Mouse (Mus musculus) spleen, adult 2 months (tissue): Measurements from ENCODE around the gene Bcl2l2. TPM values are rescaled to one million over a fixed set of nuclear protein-coding genes. Genes with fewer than 3 reads are reported as not detected.

Experiments
- DNase-seq, 2 experiments: peaks; one replicate each; pipeline versions ENCODE4 v3.0.0 to v3.0.0-alpha.2; 2012 to 2021; ENCODE audit warnings: low spot score in 2 of 2, low read depth in 1 of 2
- H3K27ac ChIP-seq: fragments of 200-500 bp; 2 replicates; pipeline ENCODE4 v1.5.1; 2012; ENCODE audit warnings: low read length, inconsistent platforms; ENCODE audit not compliant: insufficient read depth
- H3K27me3 ChIP-seq: fragments of 200-500 bp; 2 replicates; pipeline ENCODE4 v1.6.1; 2012; ENCODE audit warnings: mild to moderate bottlenecking, moderate library complexity, low read length, inconsistent platforms; ENCODE audit not compliant: control insufficient read depth, insufficient read depth
- H3K36me3 ChIP-seq: fragments of 200-500 bp; 2 replicates; pipeline ENCODE4 v1.6.1; 2012; ENCODE audit warnings: mild to moderate bottlenecking, low read length, inconsistent platforms; ENCODE audit not compliant: control insufficient read depth, insufficient read depth
- H3K4me1 ChIP-seq: fragments of 200-500 bp; 2 replicates; pipeline ENCODE4 v1.6.1; 2011; ENCODE audit warnings: inconsistent platforms; ENCODE audit not compliant: control insufficient read depth, insufficient read depth, insufficient read length
- H3K4me3 ChIP-seq: fragments of 200-500 bp; 2 replicates; pipeline ENCODE4 v1.5.1; 2011; ENCODE audit warnings: mild to moderate bottlenecking, inconsistent platforms; ENCODE audit not compliant: insufficient read depth, insufficient read length; ENCODE audit errors: extremely low read depth
- CTCF ChIP-seq: fragments of 200-500 bp; IDR thresholded peaks from 2 replicates; pipeline ENCODE4 v1.5.1; 2011; ENCODE audit warnings: mild to moderate bottlenecking, inconsistent platforms; ENCODE audit not compliant: insufficient read depth, insufficient read length, insufficient replicate concordance; ENCODE audit errors: extremely low read depth
- POLR2A ChIP-seq: fragments of 200-500 bp; IDR thresholded peaks from 2 replicates; pipeline ENCODE4 v1.6.1; 2011; ENCODE audit warnings: low read depth, low read length, inconsistent platforms
- WGBS: fragments of 180-500 bp; shearing (Covaris S2); methylation state at CpG from one replicate; pipeline ENCODE4 v1.1.7; 2018; 5-methylcytosine and 5-hydroxymethylcytosine counted together
- polyA plus RNA-seq: library from polyadenylated mRNA; depleted of rRNA; stranded (reverse); fragments of >200 nt; gene quantifications from 2 replicates; pipeline ENCODE4 v1.2.3, GENCODE M21; 2012

Bcl2l2 gene
- polyA plus RNA-seq, 1 experiment = 16.6 TPM

- Histone ChIP-seq H3K27me3 (no peaks in the 10 kb centered on the region), H3K36me3 (peaks cover 13% of the 10 kb centered on the region), H3K27ac (no peak within 1 kb of the TSS), H3K4me1 (peaks cover 10% of the 10 kb centered on the region; the same call in 1 of the 2 replicates), H3K4me3 (peak within 1 kb of the TSS; percentile 74)
- no peak for DNase-seq
- TF ChIP-seq CTCF (no peak), POLR2A (no peak)
- 96% methylated on average over 3 of the region's 3 CpGs for WGBS
Observed at GRCm38 (mm10) chr14:54892200-54892599, 9.0 kb downstream of the Bcl2l2 start, which contains the start of gene Pabpn1. Gene Pabpn1 (plus strand): TSS chr14:54892500.

GRCm38 (mm10) chr14:54893651-54894181, 10.5 kb downstream of the Bcl2l2 start:
- Histone ChIP-seq H3K27me3 (no peaks in the 10 kb centered on the region), H3K36me3 (peaks cover 21% of the 10 kb centered on the region), H3K27ac (peak overlapping the region; percentile 89), H3K4me3 (peak overlapping the region; percentile 99), H3K4me1 (peaks cover 10% of the 10 kb centered on the region; the same call in 1 of the 2 replicates)
- TF ChIP-seq POLR2A (peak; percentile 76), CTCF (no peak)
- WGBS = under 1% methylated on average over 38 of the region's 38 CpGs
- peak; percentile 92 to 100 for DNase-seq

GRCm38 (mm10) chr14:54894296-54895151, 11.3 kb downstream of the Bcl2l2 start:
- TF ChIP-seq POLR2A (no peak), CTCF (no peak)
- peaks cover 10% of the 10 kb centered on the region; the same call in 1 of the 2 replicates for H3K4me1 ChIP-seq
- WGBS = under 1% methylated on average over 54 of the region's 54 CpGs
- DNase-seq = peak in 1 of 2 experiments; percentile 58
- H3K27me3 ChIP-seq = no peaks in the 10 kb centered on the region
- peak overlapping the region; percentile 99 for H3K4me3 ChIP-seq
- H3K36me3 ChIP-seq = peaks cover 23% of the 10 kb centered on the region
- peak overlapping the region; percentile 75 for H3K27ac ChIP-seq

- 80% methylated on average over 2 of the region's 2 CpGs for WGBS
- H3K36me3 ChIP-seq = peaks cover 23% of the 10 kb centered on the region
- no peak for DNase-seq
- H3K4me3 ChIP-seq = no peak overlapping the region
- H3K4me1 ChIP-seq = peaks cover 10% of the 10 kb centered on the region; the same call in 1 of the 2 replicates
- H3K27ac ChIP-seq = no peak overlapping the region
- TF ChIP-seq POLR2A = no peak
- no peak for TF ChIP-seq CTCF
- no peaks in the 10 kb centered on the region for H3K27me3 ChIP-seq
Observed at GRCm38 (mm10) chr14:54897445-54897844, 14.3 kb downstream of the Bcl2l2 start.

GRCm38 (mm10) chr14:54900383-54900782, 17.2 kb downstream of the Bcl2l2 start:
- Histone ChIP-seq H3K27me3 (no peaks in the 10 kb centered on the region), H3K36me3 (peaks cover 23% of the 10 kb centered on the region), H3K4me3 (no peak overlapping the region), H3K4me1 (no peaks in the 10 kb centered on the region; the same call in 1 of the 2 replicates), H3K27ac (no peak overlapping the region)
- WGBS = 2% methylated on average over 3 of the region's 3 CpGs
- TF ChIP-seq CTCF (no peak), POLR2A (no peak)
- peak; percentile 34 to 40 for DNase-seq

GRCm38 (mm10) chr14:54903641-54904040, 20.5 kb downstream of the Bcl2l2 start:
- 92% methylated on average over 4 of the region's 4 CpGs for WGBS
- TF ChIP-seq POLR2A (no peak), CTCF (no peak)
- no peak overlapping the region for H3K27ac ChIP-seq

More at GRCm38 (mm10) chr14:54903641-54904040, 20.5 kb downstream of the Bcl2l2 start:
- no peak for DNase-seq
- Histone ChIP-seq H3K36me3 (peaks cover 2% of the 10 kb centered on the region; the same call in 1 of the 2 replicates), H3K4me3 (no peak overlapping the region), H3K4me1 (no peaks in the 10 kb centered on the region; the same call in 1 of the 2 replicates), H3K27me3 (no peaks in the 10 kb centered on the region)
